Mouse (Mus musculus) layer of hippocampus, adult 11-12 months (tissue): ENCODE measurements around the gene Nhsl2.
"Not testable (repeated sequence)": the region's sequence is repeated elsewhere in the genome, so short reads cannot be mapped to it uniquely, and the experiment has no call there.

ENCODE experiments used
- DNase-seq: peaks from one replicate; pipeline ENCODE4 v3.0.0; 2022; ENCODE audit warnings: low spot score

Gene Nhsl2

DNA sequence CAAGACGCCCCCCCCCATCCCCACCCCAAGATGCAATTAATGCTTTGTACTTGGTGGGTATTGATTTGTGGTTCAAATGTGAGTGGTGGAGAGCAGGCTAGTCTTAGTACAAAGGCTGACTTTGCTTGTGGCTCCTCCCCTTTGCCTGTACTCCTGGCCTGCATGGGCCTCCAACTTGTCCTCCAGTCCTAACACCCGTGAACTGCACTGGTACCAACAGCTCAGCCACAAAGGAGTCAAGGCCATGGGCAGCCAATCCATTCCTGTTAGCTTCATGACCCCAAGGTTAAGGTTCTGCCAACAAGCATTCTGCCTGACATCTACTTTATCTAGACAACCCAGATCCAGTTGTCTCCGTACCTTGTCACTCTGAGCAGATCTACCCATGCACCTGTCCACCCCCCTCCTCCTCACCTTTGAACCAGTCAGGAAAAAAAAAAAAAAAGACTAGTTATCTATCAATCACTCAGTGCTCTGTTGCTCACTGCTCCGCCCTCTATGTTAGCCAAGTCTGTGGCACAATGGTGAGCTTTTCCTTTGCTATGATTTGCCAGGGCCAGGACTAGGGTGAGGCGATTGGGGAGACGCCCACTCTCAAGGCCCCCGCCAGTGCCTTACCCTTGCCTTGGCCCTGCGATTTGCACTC is 236.7 kb downstream of the Nhsl2 start:
- no peak for DNase-seq

DNA sequence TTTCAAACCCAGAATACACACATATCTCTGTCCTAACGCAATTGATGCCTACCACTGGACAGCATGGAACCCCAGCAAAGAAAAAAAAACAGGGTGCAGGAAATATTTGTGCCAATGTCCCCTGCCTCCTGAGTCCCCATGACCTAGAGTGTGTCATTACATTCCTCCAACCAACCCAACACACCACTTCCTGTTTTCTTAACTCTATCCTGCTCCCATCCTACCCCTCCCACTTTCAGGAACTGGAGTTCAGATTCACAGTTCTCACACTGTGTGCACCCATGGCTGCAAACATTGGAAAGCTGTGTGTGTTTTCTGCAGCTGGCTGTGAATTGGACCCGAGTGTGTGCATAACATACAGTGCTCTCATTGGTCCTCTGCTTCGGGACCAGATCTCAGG is 241.4 kb downstream of the Nhsl2 start:
- DNase-seq: no peak

DNA sequence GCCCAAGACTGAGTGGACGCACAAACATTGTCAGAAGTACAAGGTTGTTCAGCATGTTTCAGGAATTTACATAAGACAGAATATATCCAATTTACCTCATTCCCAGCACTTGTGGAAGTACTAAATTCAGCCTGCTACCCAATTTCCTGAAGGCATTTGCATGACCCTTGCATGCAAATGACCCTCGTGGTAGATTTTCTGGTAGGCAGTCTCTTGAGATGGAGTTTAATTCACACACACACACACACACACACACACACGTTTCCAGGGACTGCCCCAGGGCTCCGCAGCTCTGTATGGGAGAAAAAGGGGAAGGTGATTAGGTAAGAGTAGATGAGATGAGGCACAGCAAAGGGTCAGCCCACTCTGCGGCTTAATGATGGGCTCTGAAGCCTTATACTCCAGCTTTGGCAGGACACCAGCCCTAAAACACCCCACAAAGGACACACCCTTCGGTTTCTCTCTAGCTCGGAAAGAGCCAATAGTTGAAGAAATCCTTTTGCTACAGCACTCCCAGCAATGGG is 245.3 kb downstream of the Nhsl2 start:
- DNase-seq: no peak

DNA sequence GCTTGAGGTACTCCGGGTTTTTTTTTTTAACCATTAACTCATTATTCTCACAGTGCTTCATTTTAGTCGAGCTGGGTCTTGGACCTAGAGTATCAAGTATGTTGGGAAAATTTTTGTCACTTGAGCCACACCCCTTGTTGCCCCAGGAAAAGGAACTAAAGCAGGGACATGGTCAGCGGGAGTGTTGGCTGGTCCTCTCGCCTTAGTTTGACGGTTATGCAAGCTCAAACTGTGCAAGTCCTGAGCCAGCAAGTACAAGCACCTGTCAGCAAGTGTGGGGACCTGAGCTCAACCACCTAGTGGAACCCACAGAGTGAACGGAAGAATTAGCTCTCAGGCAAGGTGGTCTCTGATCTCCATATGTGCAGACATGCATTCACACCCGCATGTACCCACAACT is 252.7 kb downstream of the Nhsl2 start:
- no peak for DNase-seq

DNA sequence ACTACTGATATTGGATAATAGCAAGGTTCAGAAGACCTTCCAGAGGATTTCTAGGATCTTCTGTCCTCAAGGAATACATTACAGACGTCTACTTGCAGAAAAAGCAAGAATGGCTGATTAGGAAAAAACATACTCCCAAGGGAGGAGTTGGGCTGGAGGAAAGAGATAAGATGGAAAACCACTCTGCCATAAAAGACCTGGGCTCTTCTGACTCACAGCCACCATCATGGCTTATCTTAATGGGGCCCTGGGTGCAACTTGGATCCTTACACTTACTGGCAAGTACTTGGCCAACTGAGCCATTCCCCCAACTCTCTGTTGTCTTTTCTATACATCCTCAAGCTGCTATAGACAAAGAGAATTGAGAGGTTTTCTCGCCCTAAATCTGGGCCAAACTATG is 254.6 kb downstream of the Nhsl2 start:
- not testable (repeated sequence) for DNase-seq

DNA sequence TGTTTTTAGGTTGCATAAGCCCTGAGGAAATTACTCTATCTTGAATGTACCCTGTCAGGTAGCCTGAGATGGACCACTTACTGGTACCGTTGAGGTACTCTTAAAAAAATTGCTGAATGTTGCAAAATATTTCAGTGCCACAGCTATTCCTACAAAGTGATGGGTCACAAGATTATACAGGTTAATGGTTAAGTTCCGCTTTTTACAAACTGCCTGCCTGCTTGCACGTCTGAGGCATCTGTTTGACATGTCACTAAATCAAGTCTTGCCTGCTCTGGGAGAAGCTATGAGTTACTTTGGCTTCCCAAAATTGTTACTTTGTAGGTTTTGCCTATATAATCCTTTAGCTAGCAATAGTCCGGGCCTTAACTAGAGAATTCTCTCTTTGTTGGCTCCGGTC is 260.2 kb downstream of the Nhsl2 start:
- not testable (repeated sequence) for DNase-seq

DNA sequence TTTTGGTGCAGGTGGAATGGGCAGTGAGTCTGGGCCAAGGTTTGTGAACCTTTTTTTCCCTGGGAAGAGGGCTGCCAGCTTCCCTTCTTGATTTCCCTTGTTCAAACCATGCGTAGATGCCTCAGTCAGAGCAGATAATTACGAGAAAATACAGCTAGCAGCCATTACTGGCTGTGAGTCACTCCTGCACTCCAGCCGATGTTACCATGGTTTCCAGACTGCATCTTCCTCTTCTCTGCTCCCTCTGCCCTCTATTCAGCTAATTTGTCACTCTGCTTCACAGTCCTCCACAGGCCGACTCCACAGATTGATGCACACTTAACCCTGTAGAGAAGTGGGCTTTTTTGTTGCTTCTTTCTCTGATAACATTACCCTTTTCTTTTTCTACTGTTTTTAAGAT is 266.5 kb downstream of the Nhsl2 start:
- DNase-seq: peak; percentile 12

DNA sequence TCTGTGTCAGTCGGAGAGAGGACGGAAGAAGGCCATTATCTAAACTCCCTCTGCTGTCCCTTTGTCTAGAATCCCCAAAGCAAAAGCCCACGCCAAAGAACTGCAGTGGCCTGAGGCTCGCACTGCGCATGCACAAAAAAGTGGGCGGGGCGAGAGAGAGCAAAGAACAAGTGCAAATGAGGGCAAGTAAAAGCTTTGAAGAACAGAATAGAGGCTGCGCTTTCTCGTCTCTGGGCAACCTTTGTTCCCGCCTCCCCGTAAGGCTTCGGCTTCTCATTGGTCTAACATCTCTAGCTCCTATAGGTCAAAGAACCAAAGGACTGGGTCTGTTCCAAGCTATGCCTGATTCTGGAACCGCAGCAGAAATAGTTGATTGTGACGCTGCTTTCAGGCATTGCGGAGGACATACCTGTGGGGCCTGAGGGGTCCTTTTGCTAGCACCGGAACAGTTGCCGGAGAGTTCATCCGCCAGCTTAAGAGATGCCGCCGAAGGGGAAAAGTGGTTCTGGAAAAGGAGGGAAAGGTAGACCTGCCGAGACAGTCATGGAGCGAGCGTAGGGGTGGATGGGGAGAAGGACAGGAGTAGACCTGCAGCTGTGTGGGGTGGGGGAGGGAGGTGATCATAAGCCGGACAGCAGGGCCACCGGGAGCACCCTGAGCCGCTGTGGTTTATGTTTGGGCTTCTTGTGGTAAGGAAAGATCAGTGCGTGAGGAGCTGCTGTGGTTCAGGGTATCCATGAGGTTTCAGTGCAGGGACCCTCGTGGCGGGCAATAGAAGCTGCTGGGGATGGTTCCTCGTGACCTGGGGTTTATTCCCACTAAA is 270.1 kb downstream of the Nhsl2 start, which contains the start of gene Pin4:
Gene Pin4 (plus strand): TSS at position 406 of the 823 bp plus-strand sequence.
- peak; percentile 96 for DNase-seq

DNA sequence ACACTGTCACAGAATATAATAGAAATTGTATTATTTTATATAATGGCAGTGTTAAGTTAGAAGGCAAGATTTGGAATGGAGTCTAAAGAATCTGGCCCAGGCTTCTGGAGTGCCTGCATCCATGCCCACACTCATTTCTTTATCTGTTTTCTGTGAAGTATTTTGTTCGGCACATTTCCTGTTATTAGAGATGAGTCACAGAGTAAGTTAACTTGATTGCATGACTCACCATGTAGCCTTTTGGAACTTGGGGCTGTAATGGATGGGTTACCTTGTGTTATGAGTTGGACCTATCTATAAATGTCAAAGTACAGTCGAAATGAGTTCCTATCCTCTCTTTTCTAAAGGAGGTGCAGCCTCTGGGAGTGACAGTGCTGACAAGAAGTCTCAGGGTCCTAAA is 272.1 kb downstream of the Nhsl2 start:
- DNase-seq: no peak

DNA sequence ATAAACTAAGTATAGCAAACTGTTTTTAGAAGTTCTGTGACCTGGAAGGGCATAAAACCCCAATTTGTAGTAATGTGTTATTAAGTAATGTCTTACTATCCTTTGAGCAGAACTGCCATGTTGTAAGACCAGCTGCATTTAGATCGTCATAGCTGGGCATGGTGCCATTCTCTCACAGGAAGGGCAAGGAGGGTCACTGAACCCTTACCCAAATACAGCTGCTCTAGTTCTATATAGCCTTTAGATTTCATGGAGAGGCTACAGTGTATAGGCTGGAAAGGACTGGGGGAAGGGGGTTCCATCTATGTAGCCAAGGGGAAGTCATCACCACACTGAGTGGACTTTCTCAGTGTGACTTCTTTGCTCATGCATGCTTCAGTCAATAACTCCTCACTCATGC is 292.0 kb downstream of the Nhsl2 start:
- no peak for DNase-seq
